22 mouse cellular contexts compared by ENCODE assay signal in the genomic region with DNA sequence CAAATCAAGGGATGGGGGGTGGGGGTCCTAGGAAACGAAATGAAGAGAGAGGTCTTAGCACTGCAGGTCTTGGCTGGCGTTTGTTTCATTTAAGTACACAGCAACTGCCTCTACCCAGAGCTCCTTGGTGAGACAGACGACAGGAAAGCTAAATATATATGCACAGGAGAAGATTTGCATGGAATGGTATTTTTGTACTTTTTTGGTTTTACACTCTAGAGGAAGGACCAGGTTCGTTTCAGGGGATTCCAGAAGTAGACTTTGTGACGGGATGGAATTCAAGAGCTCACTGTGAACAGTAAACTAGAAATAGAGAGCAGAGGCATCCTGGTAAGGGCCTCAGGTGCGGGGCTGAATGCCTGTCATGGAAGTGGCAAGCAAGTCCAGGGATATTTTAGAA. TPM values are rescaled to one million over a fixed set of nuclear protein-coding genes. Genes with fewer than 3 reads are reported as not detected.
"Had no signal": no experiment of that assay in that cellular context is flagged by ENCODE, and none has a peak within 500 bp of the region (broad histone marks: within the 10 kb centered on the region; RNA-seq: fewer than 3 reads in every experiment).

No protein-coding gene starts in this region.

- H3K9ac ChIP-seq: limb, embryonic 13.5 days; liver, embryonic 12.5 days; liver, embryonic 15.5 days; lung, embryonic 15.5 days; neural tube, embryonic 12.5 days; neural tube, embryonic 15.5 days had no signal

- DNase-seq: kidney, postnatal 25 days; layer of hippocampus, adult 9-11 months; liver; lung, adult 18-20 months; lung, postnatal 14 days; lung, postnatal 4 days; midbrain, embryonic 14.5 days; right cerebral cortex, adult 18-20 months; right cerebral cortex, postnatal 14 days; right cerebral cortex, postnatal 4 days; thymus, postnatal 25 days had no signal

- H3K4me3 ChIP-seq: layer of hippocampus, adult 2 months; limb, embryonic 10.5 days; limb, embryonic 13.5 days; liver, embryonic 12.5 days; liver, embryonic 15.5 days; lung, embryonic 15.5 days; neural tube, embryonic 12.5 days; neural tube, embryonic 15.5 days had no signal

- H3K9me3 ChIP-seq: limb, embryonic 10.5 days; limb, embryonic 13.5 days; liver, embryonic 12.5 days; liver, embryonic 15.5 days; lung, embryonic 15.5 days; neural tube, embryonic 12.5 days; neural tube, embryonic 15.5 days had no signal

- ATAC-seq: liver, embryonic 12.5 days had no signal

- H3K27me3 ChIP-seq: limb, embryonic 13.5 days; liver, embryonic 12.5 days; lung, embryonic 15.5 days; neural tube, embryonic 12.5 days; neural tube, embryonic 15.5 days had no signal

- H3K4me2 ChIP-seq: limb, embryonic 13.5 days; liver, embryonic 12.5 days; liver, embryonic 15.5 days; lung, embryonic 15.5 days; midbrain, embryonic 11.5 days; neural tube, embryonic 12.5 days; neural tube, embryonic 15.5 days had no signal

- H3K4me1 ChIP-seq: liver, embryonic 12.5 days; liver, embryonic 15.5 days had no signal

- H3K36me3 ChIP-seq: liver, embryonic 12.5 days; liver, embryonic 15.5 days; lung, embryonic 15.5 days had no signal

- H3K27ac ChIP-seq: kidney, postnatal 0 days; layer of hippocampus, adult 2 months; limb, embryonic 10.5 days; limb, embryonic 13.5 days; liver, embryonic 12.5 days; liver, embryonic 15.5 days; lung, embryonic 15.5 days; neural tube, embryonic 12.5 days; neural tube, embryonic 15.5 days had no signal

RNA-seq across cellular contexts. Expression of a gene that starts 7.0 kb away (rescaled TPM):
- total RNA-seq: megakaryocyte-erythroid progenitor cell, adult 5-6 weeks had no signal
